Mouse (Mus musculus) liver, embryonic 15.5 days (tissue): ENCODE data around the gene Rbm47. TPM values are rescaled to one million over a fixed set of nuclear protein-coding genes. Genes with fewer than 3 reads are reported as not detected.

Experiments used
- ATAC-seq: fragments of 200-750 bp; cut with Nextera tagmentation; 2 replicates; pipeline ENCODE4 v1.8.0; 2017; ENCODE audit warnings: moderate number of reproducible peaks, mild to moderate bottlenecking, moderate library complexity; ENCODE audit not compliant: insufficient read depth
- H3K27ac ChIP-seq: fragments of 300-500 bp; sonication (generic); replicated peaks from 2 replicates; pipeline ENCODE4 v1.5.1; 2015; ENCODE audit warnings: mild to moderate bottlenecking, inconsistent platforms
- H3K27me3 ChIP-seq: fragments of 300-500 bp; sonication (generic); 2 replicates; pipeline ENCODE4 v1.6.1; 2015; ENCODE audit warnings: mild to moderate bottlenecking, inconsistent platforms
- H3K36me3 ChIP-seq: fragments of 300-500 bp; sonication (generic); replicated peaks from 2 replicates; pipeline ENCODE4 v1.6.1; 2015; ENCODE audit warnings: moderate library complexity, mild to moderate bottlenecking, inconsistent platforms
- H3K4me1 ChIP-seq: fragments of 300-500 bp; sonication (generic); replicated peaks from 2 replicates; pipeline ENCODE4 v1.6.1; 2015; ENCODE audit warnings: inconsistent platforms
- H3K4me2 ChIP-seq: fragments of 300-500 bp; sonication (generic); 2 replicates; pipeline ENCODE4 v1.6.1; 2015; ENCODE audit warnings: moderate library complexity, mild to moderate bottlenecking, inconsistent platforms
- H3K4me3 ChIP-seq: fragments of 300-500 bp; sonication (generic); replicated peaks from 2 replicates; pipeline ENCODE4 v1.5.1; 2015; ENCODE audit warnings: mild to moderate bottlenecking, inconsistent platforms
- H3K9ac ChIP-seq: fragments of 300-500 bp; sonication (generic); 2 replicates; pipeline ENCODE4 v1.6.1; 2015; ENCODE audit warnings: moderate library complexity, mild to moderate bottlenecking, inconsistent platforms
- H3K9me3 ChIP-seq: fragments of 300-500 bp; sonication (generic); replicated peaks from 2 replicates; pipeline ENCODE4 v1.6.1; 2016; ENCODE audit warnings: inconsistent platforms
- WGBS: fragments of 180-500 bp; shearing (Covaris S2); methylation state at CpG from one replicate; pipeline ENCODE4 v1.1.7; 2015; ENCODE audit warnings: mixed read lengths; ENCODE audit not compliant: insufficient replicate concordance; 5-methylcytosine and 5-hydroxymethylcytosine counted together
- polyA plus RNA-seq: library from polyadenylated mRNA; unstranded; fragments of >200 nt; fragmentation: Nextera tagmentation; extraction: Ambion mirVana; gene quantifications from 2 replicates; pipeline ENCODE4 v1.2.1, GENCODE M21; 2015

Rbm47 gene
- 15.2 and 16.8 TPM in 2 replicates for polyA plus RNA-seq

- no peaks in the 10 kb centered on the region for H3K36me3 ChIP-seq
- no peaks in the 10 kb centered on the region for H3K4me1 ChIP-seq
- no peak within 1 kb of the TSS for H3K27ac ChIP-seq
- H3K4me2 ChIP-seq, result no peak within 1 kb of the TSS
- H3K9ac ChIP-seq, result no peak within 1 kb of the TSS
- no peaks in the 10 kb centered on the region for H3K9me3 ChIP-seq
- ATAC-seq, result no peak
- no peaks in the 10 kb centered on the region for H3K27me3 ChIP-seq
- no peak within 1 kb of the TSS for H3K4me3 ChIP-seq
- 65% methylated on average over 2 of the region's 2 CpGs for WGBS
These were observed at the start of gene Rbm47 for GRCm38 (mm10) chr5:66173018-66173417. TSS of gene Rbm47 (minus strand) at chr5:66173118.

DNA sequence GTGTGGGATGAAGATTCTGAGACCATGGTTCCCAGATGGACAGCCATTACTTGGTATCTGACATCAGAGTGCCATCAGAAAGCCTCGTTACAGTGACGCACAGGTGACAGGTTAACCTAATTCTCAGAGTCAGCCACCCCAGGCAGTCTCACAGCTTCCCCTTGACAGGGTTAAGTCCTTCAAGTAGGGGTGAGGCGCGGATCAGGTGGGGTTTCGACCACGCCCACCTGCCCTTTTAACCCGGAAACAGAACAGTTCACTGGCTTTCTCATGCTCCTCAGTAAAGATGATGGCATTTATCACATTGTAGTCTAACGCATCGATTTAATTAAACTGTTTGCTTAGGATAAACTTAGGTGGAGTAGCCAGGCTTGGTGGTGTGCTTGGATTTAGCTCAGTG is 47.7 kb upstream of the Rbm47 start:
- no peak overlapping the region for H3K9ac ChIP-seq
- ATAC-seq, result no peak
- WGBS, result 63% methylated on average over 9 of the region's 9 CpGs
- no peak overlapping the region for H3K4me3 ChIP-seq
- no peaks in the 10 kb centered on the region for H3K36me3 ChIP-seq
- no peaks in the 10 kb centered on the region for H3K27me3 ChIP-seq
- no peak overlapping the region for H3K27ac ChIP-seq
- H3K9me3 ChIP-seq, result no peaks in the 10 kb centered on the region
- no peak overlapping the region for H3K4me2 ChIP-seq
- H3K4me1 ChIP-seq, result 0 out of 2 replicates have a peak, but pooled peaks cover 7% of the 10 kb centered on the region

DNA sequence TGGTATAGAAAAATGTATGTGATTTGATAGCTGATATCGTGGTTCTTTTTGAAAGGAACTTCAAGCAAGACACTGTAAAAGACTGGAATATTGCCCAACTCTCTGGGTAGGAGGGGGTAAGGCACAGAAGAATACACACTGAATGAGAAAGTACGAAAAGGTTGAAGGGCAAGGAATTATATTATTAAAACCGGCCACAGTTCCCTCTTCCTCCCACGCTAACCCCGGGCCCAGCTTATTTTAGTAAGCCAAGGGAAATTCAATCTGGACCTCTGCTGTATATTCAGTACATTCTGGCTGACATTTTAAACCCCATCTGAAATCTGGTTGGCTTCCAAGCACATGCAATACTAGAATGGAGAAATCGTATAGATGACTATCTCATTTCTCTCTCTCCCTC is 46.8 kb upstream of the Rbm47 start:
- H3K4me2 ChIP-seq, result no peak overlapping the region
- WGBS, result 61% methylated on average over 6 of the region's 6 CpGs
- ATAC-seq, result no peak
- no peaks in the 10 kb centered on the region for H3K9me3 ChIP-seq
- H3K4me1 ChIP-seq, result 0 out of 2 replicates have a peak, but pooled peaks cover 13% of the 10 kb centered on the region
- H3K36me3 ChIP-seq, result no peaks in the 10 kb centered on the region
- no peak overlapping the region for H3K27ac ChIP-seq
- no peak overlapping the region for H3K4me3 ChIP-seq
- no peaks in the 10 kb centered on the region for H3K27me3 ChIP-seq
- H3K9ac ChIP-seq, result no peak overlapping the region

- 0 out of 2 replicates have a peak, but pooled peaks cover 13% of the 10 kb centered on the region for H3K4me1 ChIP-seq
- WGBS, result 40% methylated on average over 10 of the region's 10 CpGs
- H3K4me3 ChIP-seq, result no peak overlapping the region
- no peak overlapping the region for H3K9ac ChIP-seq
- H3K36me3 ChIP-seq, result no peaks in the 10 kb centered on the region
- no peak overlapping the region for H3K4me2 ChIP-seq
- H3K9me3 ChIP-seq, result no peaks in the 10 kb centered on the region
- no peak overlapping the region for H3K27ac ChIP-seq
- 0 out of 2 replicates have a peak, but pooled peaks have one; percentile 25 for ATAC-seq
- H3K27me3 ChIP-seq, result no peaks in the 10 kb centered on the region
These were observed 42.8 kb upstream of the Rbm47 start for GRCm38 (mm10) chr5:66215569-66216277.

GRCm38 (mm10) chr5:66214395-66214935 is 41.5 kb upstream of the Rbm47 start:
- H3K4me2 ChIP-seq, result no peak overlapping the region
- no peaks in the 10 kb centered on the region for H3K9me3 ChIP-seq
- ATAC-seq, result no peak
- no peaks in the 10 kb centered on the region for H3K27me3 ChIP-seq
- H3K27ac ChIP-seq, result no peak overlapping the region
- H3K36me3 ChIP-seq, result no peaks in the 10 kb centered on the region
- 50% methylated on average over 7 of the region's 7 CpGs for WGBS
- no peak overlapping the region for H3K9ac ChIP-seq
- no peak overlapping the region for H3K4me3 ChIP-seq
- H3K4me1 ChIP-seq, result 0 out of 2 replicates have a peak, but pooled peaks cover 13% of the 10 kb centered on the region

GRCm38 (mm10) chr5:66209532-66210176 is 36.7 kb upstream of the Rbm47 start:
- no peak overlapping the region for H3K27ac ChIP-seq

GRCm38 (mm10) chr5:66204966-66205365 is 32.0 kb upstream of the Rbm47 start:
- Histone ChIP-seq H3K27ac (no peak overlapping the region), H3K9ac (no peak overlapping the region), H3K4me2 (no peak overlapping the region), H3K9me3 (no peaks in the 10 kb centered on the region), H3K36me3 (no peaks in the 10 kb centered on the region), H3K27me3 (no peaks in the 10 kb centered on the region), H3K4me3 (no peak overlapping the region), H3K4me1 (no peaks in the 10 kb centered on the region)
- 65% methylated on average over 4 of the region's 4 CpGs for WGBS
- ATAC-seq, result no peak

More at GRCm38 (mm10) chr5:66209532-66210176, 36.7 kb upstream of the Rbm47 start:
- Histone ChIP-seq H3K4me3 (no peak overlapping the region), H3K9me3 (no peaks in the 10 kb centered on the region), H3K27me3 (no peaks in the 10 kb centered on the region), H3K9ac (no peak overlapping the region), H3K36me3 (no peaks in the 10 kb centered on the region), H3K4me2 (no peak overlapping the region), H3K4me1 (no peaks in the 10 kb centered on the region)
- WGBS, result 67% methylated on average over 5 of the region's 5 CpGs
- ATAC-seq, result no peak

GRCm38 (mm10) chr5:66203424-66203823 is 30.5 kb upstream of the Rbm47 start:
- no peak overlapping the region for H3K4me3 ChIP-seq
- no peaks in the 10 kb centered on the region for H3K36me3 ChIP-seq
- no peak for ATAC-seq
- no peaks in the 10 kb centered on the region for H3K9me3 ChIP-seq
- H3K27me3 ChIP-seq, result no peaks in the 10 kb centered on the region
- no peak overlapping the region for H3K27ac ChIP-seq
- H3K4me1 ChIP-seq, result no peaks in the 10 kb centered on the region
- WGBS, result 59% methylated on average over 1 of the region's 1 CpGs
- H3K9ac ChIP-seq, result no peak overlapping the region
- H3K4me2 ChIP-seq, result no peak overlapping the region

DNA sequence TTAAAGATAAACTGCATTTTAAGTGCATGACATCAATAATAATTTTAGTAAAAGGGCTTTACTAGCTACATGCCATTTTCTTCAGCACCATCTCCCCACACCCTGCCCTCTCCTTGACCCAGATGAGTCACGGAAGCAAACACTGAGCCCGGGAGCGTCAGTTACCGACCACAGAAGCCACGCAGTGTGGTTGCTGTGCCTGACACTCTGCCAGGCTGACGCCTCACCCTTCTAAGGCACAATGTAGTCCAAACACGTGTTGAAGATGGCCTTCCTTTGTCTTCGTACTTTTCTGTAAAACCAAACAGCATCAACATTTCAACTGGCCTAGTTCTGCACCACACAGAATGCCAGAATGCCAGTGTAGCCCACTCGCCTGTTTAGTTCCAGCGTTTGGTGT is 27.1 kb upstream of the Rbm47 start:
- no peak for ATAC-seq
- Histone ChIP-seq H3K36me3 (no peaks in the 10 kb centered on the region), H3K27ac (no peak overlapping the region), H3K27me3 (no peaks in the 10 kb centered on the region), H3K9me3 (no peaks in the 10 kb centered on the region), H3K9ac (no peak overlapping the region), H3K4me3 (no peak overlapping the region), H3K4me1 (no peaks in the 10 kb centered on the region), H3K4me2 (no peak overlapping the region)
- 21% methylated on average over 10 of the region's 10 CpGs for WGBS

- 65% methylated on average over 10 of the region's 10 CpGs for WGBS
- H3K9ac ChIP-seq, result no peak overlapping the region
- H3K27ac ChIP-seq, result no peak overlapping the region
- H3K36me3 ChIP-seq, result no peaks in the 10 kb centered on the region
- H3K4me2 ChIP-seq, result no peak overlapping the region
- H3K4me3 ChIP-seq, result no peak overlapping the region
- H3K9me3 ChIP-seq, result no peaks in the 10 kb centered on the region
- no peak for ATAC-seq
- H3K27me3 ChIP-seq, result no peaks in the 10 kb centered on the region
- no peaks in the 10 kb centered on the region; the same call in 1 of the 2 replicates for H3K4me1 ChIP-seq
These were observed 22.4 kb upstream of the Rbm47 start for GRCm38 (mm10) chr5:66195323-66195722.

GRCm38 (mm10) chr5:66193218-66193846 is 20.4 kb upstream of the Rbm47 start:
- no peaks in the 10 kb centered on the region for H3K27me3 ChIP-seq
- no peak overlapping the region for H3K4me3 ChIP-seq
- H3K9me3 ChIP-seq, result no peaks in the 10 kb centered on the region
- no peak overlapping the region for H3K9ac ChIP-seq
- no peak for ATAC-seq
- WGBS, result 66% methylated on average over 11 of the region's 11 CpGs
- H3K4me1 ChIP-seq, result no peaks in the 10 kb centered on the region; the same call in 1 of the 2 replicates
- H3K4me2 ChIP-seq, result no peak overlapping the region
- no peak overlapping the region for H3K27ac ChIP-seq
- no peaks in the 10 kb centered on the region for H3K36me3 ChIP-seq
